In the genomic region with DNA sequence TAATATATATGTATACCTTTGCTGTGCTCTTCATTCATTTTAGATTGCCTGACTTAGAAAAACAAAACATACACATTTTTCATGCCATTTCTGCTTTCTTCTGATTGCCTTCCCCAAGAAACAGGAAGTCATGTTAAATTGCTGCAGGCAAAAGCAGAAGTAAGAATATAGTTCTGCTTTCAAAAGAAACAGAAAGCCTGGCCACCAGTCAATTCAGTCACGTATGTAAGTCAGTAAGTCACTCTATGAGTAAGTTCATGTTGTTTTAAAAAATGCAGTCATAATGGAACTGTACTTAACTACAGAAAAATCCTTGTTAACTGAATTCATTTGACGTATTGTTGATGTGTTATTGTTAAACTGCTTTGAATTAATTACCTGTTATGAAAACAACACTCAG, we compare ENCODE assay signal across 11 mouse cellular contexts.
DNase-seq lines count a peak whose midpoint lies in the region; ATAC-seq and TF ChIP-seq lines count a peak whose summit lies in the region.
"Had no signal": no experiment of that assay in that cellular context is flagged by ENCODE, and none has a peak within 500 bp of the region (broad histone marks: within the 10 kb centered on the region; RNA-seq: fewer than 3 reads in every experiment).

No protein-coding gene starts in this region.

- no peaks in the 10 kb centered on the region for H3K27me3 ChIP-seq in kidney, adult 2 months (replicated peaks; ENCODE audit: control insufficient read depth, insufficient read depth, low read length)
- no peaks in the 10 kb centered on the region for H3K27me3 ChIP-seq in forebrain, embryonic 16.5 days (replicated peaks; ENCODE audit: control insufficient read depth, insufficient read depth, low read length)
- H3K27me3 ChIP-seq: hindbrain, embryonic 15.5 days had no signal

- no peak for TF ChIP-seq POLR2A in kidney, adult 2 months (IDR thresholded peaks at IDR 0.05; ENCODE audit: low read depth, low read length)

- no peak overlapping the region for H3K4me2 ChIP-seq in forebrain, embryonic 16.5 days (ENCODE audit: low read length)
- H3K4me2 ChIP-seq: hindbrain, embryonic 15.5 days had no signal

- H3K27ac ChIP-seq in kidney, adult 2 months (ENCODE audit: insufficient read depth, low read depth, low read length), result no peak overlapping the region
- H3K27ac ChIP-seq in forebrain, embryonic 16.5 days (ENCODE audit: low read length), result no peak overlapping the region
- H3K27ac ChIP-seq: hindbrain, embryonic 15.5 days; stomach, postnatal 0 days had no signal

- no peaks in the 10 kb centered on the region for H3K4me1 ChIP-seq in kidney, adult 2 months (ENCODE audit: control insufficient read depth, insufficient read depth, low read length)
- H3K4me1 ChIP-seq in forebrain, embryonic 16.5 days (replicated peaks; ENCODE audit: control insufficient read depth, insufficient read depth, low read length), result no peaks in the 10 kb centered on the region
- H3K4me1 ChIP-seq: hindbrain, embryonic 15.5 days had no signal

- ATAC-seq in activated CD4-positive, CD25-positive, alpha-beta regulatory T cell, adult 4 months, result peak; percentile 20
- peak; percentile 96 for ATAC-seq in megakaryocyte, adult 5-6 weeks (ENCODE audit: poor library complexity, severe bottlenecking)
- no peak for ATAC-seq in forebrain, embryonic 16.5 days

- no peaks in the 10 kb centered on the region for H3K9me3 ChIP-seq in forebrain, embryonic 16.5 days (ENCODE audit: control insufficient read depth, low read length)
- H3K9me3 ChIP-seq: hindbrain, embryonic 15.5 days had no signal

- H3K9ac ChIP-seq in forebrain, embryonic 16.5 days (replicated peaks; ENCODE audit: low read depth, low read length), result no peak overlapping the region
- H3K9ac ChIP-seq: hindbrain, embryonic 15.5 days had no signal

- H3K4me3 ChIP-seq in kidney, adult 2 months (ENCODE audit: insufficient read depth, low read depth, low read length), result no peak overlapping the region
- no peak overlapping the region for H3K4me3 ChIP-seq in forebrain, embryonic 16.5 days (replicated peaks; ENCODE audit: low read length)
- H3K4me3 ChIP-seq: hindbrain, embryonic 15.5 days had no signal

- 64% methylated on average over 2 of the region's 2 CpGs for WGBS in kidney, adult 2 months
- 78% methylated on average over 2 of the region's 2 CpGs for WGBS in forebrain, embryonic 16.5 days

- DNase-seq in kidney, adult 2 months, result peak; percentile 31
- no peak for DNase-seq in kidney, adult 11 months
- DNase-seq in A20 (ENCODE audit: low read depth, low spot score) (peak; percentile 85), adipocyte (ENCODE audit: low spot score) (no peak)
- no peak for DNase-seq in retina, embryonic 14.5 days (ENCODE audit: low spot score)
- DNase-seq: cerebellum, adult 11 months had no signal

- no peaks in the 10 kb centered on the region for H3K36me3 ChIP-seq in kidney, adult 2 months (ENCODE audit: control insufficient read depth, insufficient read depth, low read length)
- H3K36me3 ChIP-seq in forebrain, embryonic 16.5 days (ENCODE audit: control insufficient read depth, insufficient read depth), result no peaks in the 10 kb centered on the region; the same call in 1 of the 2 replicates

- no peak for TF ChIP-seq CTCF in kidney, adult 2 months (conservative IDR thresholded peaks at IDR 0.05; ENCODE audit: insufficient read depth, insufficient read length, low read depth, low read length)

Comparison
In these comparisons a context has a peak if more than half of its experiments do, and no peak if none do; other contexts are left out.
1. DNase-seq: peak in kidney, adult 2 months (single experiment) and A20 (single experiment); none in kidney, adult 11 months (single experiment), adipocyte (single experiment) and retina, embryonic 14.5 days (single experiment).